Mouse (Mus musculus) adrenal gland, postnatal 14 days (tissue): ENCODE results near the gene Zfp335. TPM values are rescaled to one million over a fixed set of nuclear protein-coding genes. Genes with fewer than 3 reads are reported as not detected.

Experiments used
- DNase-seq: peaks from one replicate; pipeline ENCODE4 v3.0.0; 2021; ENCODE audit warnings: mixed read lengths
- total RNA-seq: library from RNA; stranded (reverse); gene quantifications from 2 replicates; pipeline ENCODE4 v1.2.3, GENCODE M21; 2021

The Zfp335 gene
- total RNA-seq, 1 experiment from 2014 or later, result 17.3 TPM

GRCm38 (mm10) chr2:164924100-164924857 lies 12.7 kb upstream of the Zfp335 start:
- DNase-seq, result peak; percentile 94

- DNase-seq, result peak; percentile 68
Measured at GRCm38 (mm10) chr2:164923291-164923690, 11.7 kb upstream of the Zfp335 start.

- peak; percentile 38 for DNase-seq
Measured at GRCm38 (mm10) chr2:164921984-164922383, 10.4 kb upstream of the Zfp335 start.

DNA sequence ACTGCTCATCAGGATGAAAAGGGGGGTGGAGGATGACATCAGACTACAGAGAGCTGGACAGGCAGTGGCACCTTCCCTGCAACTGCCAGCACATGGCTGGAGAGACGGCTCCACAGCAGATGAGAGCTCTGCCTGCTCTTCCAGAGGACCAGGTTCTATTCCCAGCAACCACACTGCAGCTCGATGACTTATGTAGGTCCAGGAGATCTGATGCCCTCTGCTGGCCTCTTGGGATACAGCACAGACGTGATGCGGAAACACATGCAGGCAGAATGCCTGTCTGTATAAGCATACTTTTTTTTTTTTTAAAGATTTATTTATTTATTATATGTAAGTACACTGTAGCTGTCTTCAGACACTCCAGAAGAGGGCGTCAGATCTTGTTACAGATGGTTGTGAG lies 6.8 kb upstream of the Zfp335 start:
- peak; percentile 53 for DNase-seq

- no peak for DNase-seq
Measured at GRCm38 (mm10) chr2:164917371-164917770, 5.8 kb upstream of the Zfp335 start.

DNA sequence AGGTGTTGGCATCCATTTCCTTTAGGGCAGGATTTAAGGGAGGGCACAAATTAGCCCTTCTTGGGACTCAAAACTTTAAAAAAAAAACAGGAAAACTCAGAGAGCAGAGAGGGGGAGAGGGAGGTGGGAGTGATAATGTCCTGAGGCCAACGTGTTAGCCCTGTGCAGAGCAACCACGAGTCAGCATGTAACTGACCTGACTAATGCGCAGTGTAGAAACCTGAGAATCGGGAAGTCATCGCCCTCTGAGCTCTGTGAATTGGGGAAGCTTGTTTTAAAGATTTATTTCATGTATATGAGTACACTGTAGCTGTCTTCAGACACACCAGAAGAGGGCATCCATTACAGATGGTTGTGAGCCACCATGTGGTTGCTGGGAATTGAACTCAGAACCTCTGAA lies 5.3 kb upstream of the Zfp335 start:
- no peak for DNase-seq

GRCm38 (mm10) chr2:164913428-164913786 lies 1.9 kb upstream of the Zfp335 start:
- peak; percentile 55 for DNase-seq

DNA sequence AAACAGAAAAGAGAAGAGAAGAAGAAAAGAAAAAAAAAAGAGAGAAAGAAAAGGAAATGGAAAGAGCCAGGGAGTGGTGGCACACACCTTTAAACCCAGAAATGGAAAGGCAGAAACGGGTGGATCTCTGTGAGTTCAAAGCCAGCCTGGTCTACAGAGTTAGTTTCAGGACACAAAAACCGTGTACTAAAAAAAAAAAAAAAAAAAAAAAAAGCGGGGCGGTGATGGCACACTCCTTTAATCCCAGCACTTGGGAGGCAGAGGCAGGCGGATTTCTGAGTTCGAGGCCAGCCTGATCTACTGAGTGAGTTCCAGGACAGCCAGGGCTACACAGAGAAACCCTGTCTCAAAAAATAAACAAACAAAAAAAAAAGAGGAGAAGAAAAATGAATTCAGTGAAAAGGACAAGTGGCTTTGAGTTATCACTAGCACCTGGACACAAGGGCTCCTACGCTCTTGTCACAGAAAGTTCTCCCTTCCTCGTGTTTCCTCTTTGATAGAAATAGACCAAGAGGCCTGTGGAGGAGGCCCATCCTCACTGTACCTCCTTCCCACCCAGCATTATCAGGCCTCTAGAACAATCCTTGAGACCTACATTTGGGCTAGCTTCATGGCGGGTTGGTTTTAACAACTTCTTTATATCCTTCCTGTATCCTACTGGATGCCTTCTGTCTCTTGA lies 1.3 kb upstream of the Zfp335 start:
- DNase-seq, result no peak

DNA sequence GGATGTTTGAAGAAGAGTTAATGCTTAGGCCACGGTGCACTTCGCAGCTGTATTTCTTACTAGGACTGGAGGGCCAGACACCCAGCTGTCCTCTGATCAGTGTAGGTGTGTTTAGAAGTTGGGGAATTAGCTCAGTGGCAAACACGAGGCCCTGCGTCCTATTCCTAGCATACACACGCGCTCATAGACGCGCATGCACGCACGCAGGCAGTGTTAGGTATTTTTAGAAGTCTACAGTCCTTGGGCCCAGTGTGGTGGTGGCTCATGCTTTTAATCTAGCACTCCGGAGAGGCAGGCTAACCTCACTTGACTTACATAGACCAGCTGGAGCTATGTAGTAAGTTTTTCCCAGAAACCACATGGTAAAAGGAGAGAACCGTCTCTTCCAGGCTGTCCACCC lies 594 bp upstream of the Zfp335 start:
- DNase-seq, result peak; percentile 71

GRCm38 (mm10) chr2:164910360-164911061 lies 1.0 kb downstream of the Zfp335 start:
- DNase-seq, result peak; percentile 64

GRCm38 (mm10) chr2:164909542-164909941 lies 2.0 kb downstream of the Zfp335 start:
- DNase-seq, result peak; percentile 74

- DNase-seq, result no peak
Measured at GRCm38 (mm10) chr2:164909100-164909499, 2.5 kb downstream of the Zfp335 start.

DNA sequence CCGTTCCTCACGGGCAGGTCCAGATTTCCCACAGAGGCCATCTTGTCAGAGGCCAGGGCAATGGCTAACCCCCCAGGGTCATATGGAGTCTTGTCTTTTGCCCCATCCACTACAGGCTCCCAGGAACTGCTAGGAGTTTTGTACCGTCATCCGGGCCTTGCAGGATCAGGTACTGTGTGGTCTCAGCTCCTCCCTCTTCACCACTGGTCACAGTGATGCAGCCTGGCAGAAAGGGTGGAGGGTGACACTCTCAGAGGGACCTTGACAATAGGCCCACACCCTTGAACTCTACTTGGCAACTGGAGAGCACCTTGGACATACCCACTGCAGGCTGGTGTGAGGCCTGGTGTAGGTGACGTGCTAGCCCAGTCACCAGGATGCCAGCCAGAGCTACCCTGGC lies 3.5 kb downstream of the Zfp335 start:
- DNase-seq, result no peak

GRCm38 (mm10) chr2:164907511-164907910 lies 4.0 kb downstream of the Zfp335 start:
- no peak for DNase-seq

- no peak for DNase-seq
Measured at GRCm38 (mm10) chr2:164906071-164906470, 5.5 kb downstream of the Zfp335 start.

GRCm38 (mm10) chr2:164903496-164903895 lies 8.1 kb downstream of the Zfp335 start:
- DNase-seq, result no peak

DNA sequence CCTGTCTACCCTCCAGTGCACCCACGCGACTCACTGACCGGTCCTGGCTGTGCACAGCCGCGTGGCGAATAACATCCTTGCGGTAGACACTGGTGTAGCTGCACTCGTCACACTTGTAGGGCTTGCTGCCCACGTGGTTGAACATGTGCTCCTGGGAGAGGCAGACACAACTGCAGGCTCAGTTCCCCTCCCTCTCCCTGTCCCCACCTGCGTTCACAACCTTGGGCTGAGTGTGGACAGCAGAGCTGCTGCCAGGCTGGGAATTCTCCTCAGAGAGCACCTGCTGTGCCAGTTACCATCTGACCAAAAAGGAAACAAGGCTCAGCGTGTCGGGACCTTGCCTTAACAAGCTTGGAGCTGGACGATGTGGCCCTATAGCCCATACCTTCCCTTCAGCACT lies 10.2 kb downstream of the Zfp335 start:
- DNase-seq, result no peak

- DNase-seq, result no peak
Measured at GRCm38 (mm10) chr2:164899723-164900459, 11.7 kb downstream of the Zfp335 start.

DNA sequence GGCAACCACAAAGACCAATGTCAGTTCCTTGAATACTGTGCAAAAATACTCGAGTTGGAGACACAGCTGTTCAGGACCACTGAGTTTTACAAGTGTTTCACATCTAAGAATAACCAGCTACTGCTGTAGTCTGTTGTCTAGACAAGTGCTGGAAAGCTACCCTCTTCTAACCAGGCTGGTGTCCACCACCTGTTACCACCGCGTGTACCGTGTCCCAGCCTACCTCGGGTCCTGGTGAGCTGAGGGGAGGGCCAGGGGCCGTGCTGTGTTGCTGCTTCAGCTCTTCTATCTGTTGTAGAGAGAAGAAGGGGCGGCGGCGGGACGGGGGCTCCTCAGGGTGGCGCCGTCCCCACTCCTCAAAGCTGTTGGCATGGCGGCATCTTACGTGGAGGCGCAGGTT lies 12.5 kb downstream of the Zfp335 start:
- DNase-seq, result no peak

DNA sequence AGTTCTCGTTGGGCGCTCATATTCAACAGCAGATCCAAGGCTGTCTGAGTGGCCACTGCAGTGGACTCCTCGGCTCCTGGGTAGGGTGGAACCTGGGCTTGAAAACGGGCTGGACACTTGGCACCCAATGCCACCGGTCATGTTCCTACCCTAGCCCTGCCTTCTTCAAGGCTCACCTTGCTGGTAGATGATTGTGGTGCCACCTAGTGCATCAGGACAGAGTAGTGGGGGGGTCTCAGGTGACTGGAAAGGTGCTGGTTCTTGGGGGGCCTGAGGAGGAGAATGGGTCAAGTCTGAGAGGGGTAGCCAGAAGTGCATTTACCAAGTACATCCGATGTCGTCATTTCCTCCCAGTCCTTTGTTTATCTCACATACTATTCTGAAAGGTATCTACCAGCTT lies 13.5 kb downstream of the Zfp335 start:
- no peak for DNase-seq

DNA sequence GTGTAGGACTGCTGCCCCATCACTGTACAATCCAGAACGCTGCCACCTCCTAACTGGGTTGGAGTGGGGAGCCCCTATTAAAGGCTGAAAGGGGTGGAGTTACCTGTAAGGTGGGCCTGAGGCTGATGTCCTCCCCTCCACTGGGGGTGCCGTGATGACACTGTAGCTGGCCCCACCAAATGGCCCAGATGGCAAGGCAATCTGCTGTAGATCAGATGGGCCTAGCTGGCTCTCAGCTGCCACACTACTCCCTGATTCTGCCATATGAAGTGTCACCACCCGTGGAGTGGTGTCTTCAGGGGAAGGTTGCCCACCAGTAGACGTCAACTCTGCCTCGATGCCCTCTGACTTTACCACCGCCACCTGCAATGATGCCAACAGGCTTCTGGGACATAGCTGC lies 15.7 kb downstream of the Zfp335 start:
- no peak for DNase-seq

DNA sequence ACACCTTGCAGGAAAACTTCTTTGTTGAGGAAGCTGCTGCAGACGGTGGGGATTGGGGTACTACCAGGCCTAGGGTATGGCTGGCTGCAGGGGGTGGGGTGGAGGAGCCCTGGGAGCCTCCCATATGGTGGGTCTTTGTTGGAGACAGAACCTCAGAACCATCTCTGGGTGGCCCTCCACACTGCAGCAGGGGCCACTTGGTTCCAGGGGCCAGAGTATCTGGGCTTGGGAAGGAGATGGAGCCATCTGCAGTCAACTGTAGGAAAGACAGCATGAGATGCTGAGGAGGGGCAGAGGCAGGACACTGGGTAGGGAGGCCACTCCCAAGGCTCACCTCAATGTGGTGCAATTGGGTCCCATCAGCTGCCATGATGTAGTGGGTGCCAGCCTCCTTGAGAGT lies 16.9 kb downstream of the Zfp335 start:
- no peak for DNase-seq

GRCm38 (mm10) chr2:164894048-164894447 lies 17.5 kb downstream of the Zfp335 start:
- peak; percentile 64 for DNase-seq
